Mouse (Mus musculus): ENCODE measurements around the gene Kcnj5. TPM values are rescaled to one million over a fixed set of nuclear protein-coding genes. Genes with fewer than 3 reads are reported as not detected.
A peak's percentile ranks its signal among the peaks of the same experiment; 100 is the strongest.

Kcnj5 gene
- total and polyA plus RNA-seq, 3 experiments = not detected

DNA sequence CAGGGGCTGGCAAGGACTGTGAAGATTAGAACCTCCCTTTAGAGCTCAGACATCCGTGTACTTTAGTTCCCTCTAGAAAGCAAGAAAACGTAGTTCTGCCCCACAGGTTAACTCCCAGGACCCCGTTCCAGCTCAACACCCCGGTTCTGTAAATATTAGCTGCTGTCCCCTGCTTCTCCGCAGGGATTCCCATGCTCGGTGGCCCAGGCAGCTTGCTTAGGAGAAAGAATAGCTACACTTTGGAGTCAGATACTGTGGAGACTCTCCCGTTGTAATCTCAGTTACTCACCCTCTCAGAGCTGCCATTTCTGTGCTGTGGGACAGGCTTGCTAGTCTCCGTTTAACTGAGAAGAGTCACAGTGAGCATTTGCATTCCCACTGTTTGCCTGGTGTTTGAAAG lies 1.2 kb downstream of the Kcnj5 start:
- Histone ChIP-seq H3K27me3 (ENCODE audit: control insufficient read depth in 1 of 2, insufficient read depth in 2 of 2, low read length in 2 of 2) (no peaks in the 10 kb centered on the region), H3K9me3 (replicated peaks; ENCODE audit: insufficient read depth, low read length) (no peaks in the 10 kb centered on the region), H3K4me1 (ENCODE audit: control insufficient read depth in 1 of 2, insufficient read depth in 2 of 2, low read length in 2 of 2) (peaks cover 0 to 15% of the 10 kb centered on the region in 2 experiments; a peak in 3 of 4 replicates), H3K27ac (ENCODE audit: control insufficient read depth, low read depth, low read length) (no peak overlapping the region), H3K9ac (ENCODE audit: control insufficient read depth, low read depth, low read length, poor library complexity, severe bottlenecking) (no peak overlapping the region), H3K79me2 (ENCODE audit: control insufficient read depth, insufficient read depth, low read length, poor library complexity) (no peaks in the 10 kb centered on the region), H3K4me3 (ENCODE audit: control insufficient read depth in 1 of 2, insufficient read depth in 1 of 2, low read depth in 2 of 2, low read length in 2 of 2) (no peak overlapping the region), H3K36me3 (ENCODE audit: control insufficient read depth in 1 of 2, insufficient read depth in 2 of 2, low read length in 2 of 2) (peaks cover 0 to 12% of the 10 kb centered on the region in 2 experiments; a peak in 2 of 4 replicates)
- TF ChIP-seq USF1 (IDR thresholded peaks at IDR 0.05; ENCODE audit: low read depth, low read length) (no peak), ELF1 (IDR thresholded peaks at IDR 0.05; ENCODE audit: low read depth, low read length) (no peak), SIN3A (IDR thresholded peaks at IDR 0.05; ENCODE audit: low read length) (no peak), MEF2A (IDR thresholded peaks at IDR 0.05; ENCODE audit: extremely low read depth, insufficient replicate concordance, low read depth, low read length, poor library complexity, severe bottlenecking) (no peak), E2F4 (IDR thresholded peaks at IDR 0.05; ENCODE audit: borderline replicate concordance, low read depth, low read length) (no peak), KAT2A (conservative IDR thresholded peaks at IDR 0.05; ENCODE audit: low read depth, low read length) (no peak), RCOR1 (IDR thresholded peaks at IDR 0.05; ENCODE audit: low read depth, low read length) (no peak), HCFC1 (IDR thresholded peaks at IDR 0.05; ENCODE audit: low read depth, low read length) (no peak), POLR2AphosphoS5 (IDR thresholded peaks at IDR 0.05; ENCODE audit: borderline replicate concordance, low read depth, low read length) (no peak), TAL1 (IDR thresholded peaks at IDR 0.05; ENCODE audit: low read length) (no peak), GATA1 (IDR thresholded peaks at IDR 0.05; ENCODE audit: low read depth, low read length) (no peak), EP300 (IDR thresholded peaks at IDR 0.05; ENCODE audit: low read depth in 1 of 2, low read length in 2 of 2) (no peak), GABPA (IDR thresholded peaks at IDR 0.05; ENCODE audit: low read depth, low read length) (no peak), MYC (IDR thresholded peaks at IDR 0.05; ENCODE audit: low read depth, low read length) (no peak), TBP (IDR thresholded peaks at IDR 0.05; ENCODE audit: low read depth, low read length) (no peak)
- no peak for DNase-seq (ENCODE audit: low read depth, low spot score)

DNA sequence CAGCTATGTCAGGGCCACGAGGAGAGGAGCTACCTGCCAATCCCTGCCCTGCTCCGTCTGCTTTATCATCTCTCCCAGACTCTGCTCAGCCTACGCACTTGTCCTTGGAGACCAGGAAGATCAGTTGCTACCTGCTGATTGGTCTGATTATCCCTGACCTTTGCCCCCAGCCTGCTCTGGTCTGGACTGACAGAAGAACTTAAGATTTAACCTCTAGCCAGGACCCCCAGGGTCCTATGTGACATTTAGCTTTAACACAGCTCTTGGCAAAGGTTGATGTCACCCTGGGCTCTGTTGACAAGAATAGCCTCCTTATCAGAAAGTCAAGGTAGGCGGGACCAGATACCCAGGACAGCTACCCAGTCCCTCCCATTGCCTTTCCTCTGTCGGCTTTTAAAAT lies 3.3 kb downstream of the Kcnj5 start:
- H3K4me3 ChIP-seq (ENCODE audit: control insufficient read depth in 1 of 2, insufficient read depth in 1 of 2, low read depth in 2 of 2, low read length in 2 of 2) = no peak overlapping the region
- no peaks in the 10 kb centered on the region for H3K27me3 ChIP-seq (ENCODE audit: control insufficient read depth in 1 of 2, insufficient read depth in 2 of 2, low read length in 2 of 2)
- peak; percentile 52 for DNase-seq (ENCODE audit: low read depth, low spot score)
- no peaks in the 10 kb centered on the region for H3K9me3 ChIP-seq (replicated peaks; ENCODE audit: insufficient read depth, low read length)
- peaks cover 0 to 15% of the 10 kb centered on the region in 2 experiments; a peak in 3 of 4 replicates for H3K4me1 ChIP-seq (ENCODE audit: control insufficient read depth in 1 of 2, insufficient read depth in 2 of 2, low read length in 2 of 2)
- peaks cover 0 to 12% of the 10 kb centered on the region in 2 experiments; a peak in 2 of 4 replicates for H3K36me3 ChIP-seq (ENCODE audit: control insufficient read depth in 1 of 2, insufficient read depth in 2 of 2, low read length in 2 of 2)
- H3K27ac ChIP-seq (ENCODE audit: control insufficient read depth, low read depth, low read length) = no peak overlapping the region
- no peak overlapping the region for H3K9ac ChIP-seq (ENCODE audit: control insufficient read depth, low read depth, low read length, poor library complexity, severe bottlenecking)
- no peak for TF ChIP-seq MAX (IDR thresholded peaks at IDR 0.05; ENCODE audit: low read length)
- TF ChIP-seq MYB (IDR thresholded peaks at IDR 0.05; ENCODE audit: low read depth, low read length) = no peak
- no peak for TF ChIP-seq RCOR1 (IDR thresholded peaks at IDR 0.05; ENCODE audit: low read depth, low read length)
- no peak for TF ChIP-seq TBP (IDR thresholded peaks at IDR 0.05; ENCODE audit: low read depth, low read length)
- no peak for TF ChIP-seq MAFK (IDR thresholded peaks at IDR 0.05; ENCODE audit: borderline replicate concordance, low read depth, low read length)
- TF ChIP-seq HCFC1 (IDR thresholded peaks at IDR 0.05; ENCODE audit: low read depth, low read length) = no peak
- no peak for TF ChIP-seq SMC3 (IDR thresholded peaks at IDR 0.05; ENCODE audit: low read depth, low read length)
- no peaks in the 10 kb centered on the region for H3K79me2 ChIP-seq (ENCODE audit: control insufficient read depth, insufficient read depth, low read length, poor library complexity)

Measured in MEL (cell line).